Mouse (Mus musculus): Measurements from ENCODE around the gene Celsr1.
A peak's percentile ranks its signal among the peaks of the same experiment; 100 is the strongest.
"Not testable (repeated sequence)": the region's sequence is repeated elsewhere in the genome, so short reads cannot be mapped to it uniquely, and the experiment has no call there.

Celsr1 gene

GRCm38 (mm10) chr15:85892498-85893118 lies 141.0 kb downstream of the Celsr1 start:
- no peak for DNase-seq (ENCODE audit: low spot score)

DNA sequence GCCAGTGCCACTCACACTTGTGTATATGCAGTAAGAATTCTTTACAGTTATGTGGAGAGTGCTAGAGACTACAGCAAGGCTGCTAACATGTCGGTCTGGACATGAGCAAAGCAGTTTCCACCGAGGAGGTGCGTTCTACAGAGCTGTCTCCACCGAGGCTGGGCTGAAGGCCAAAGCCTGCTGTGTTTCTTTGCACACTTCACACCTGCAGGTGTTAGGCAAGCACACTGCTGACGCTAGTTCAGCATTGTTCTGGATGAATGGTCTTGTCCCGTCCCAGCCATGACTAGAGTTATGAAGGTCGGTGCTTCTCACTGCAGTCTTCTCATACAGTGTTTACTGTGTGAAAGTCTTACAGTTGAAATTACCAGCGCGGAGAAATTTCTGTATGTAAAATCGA lies 141.6 kb downstream of the Celsr1 start:
- DNase-seq (ENCODE audit: low spot score), result no peak

GRCm38 (mm10) chr15:85889235-85889634 lies 144.3 kb downstream of the Celsr1 start:
- no peak for DNase-seq (ENCODE audit: low spot score)

GRCm38 (mm10) chr15:85885606-85886005 lies 148.0 kb downstream of the Celsr1 start:
- no peak for DNase-seq (ENCODE audit: low spot score)

DNA sequence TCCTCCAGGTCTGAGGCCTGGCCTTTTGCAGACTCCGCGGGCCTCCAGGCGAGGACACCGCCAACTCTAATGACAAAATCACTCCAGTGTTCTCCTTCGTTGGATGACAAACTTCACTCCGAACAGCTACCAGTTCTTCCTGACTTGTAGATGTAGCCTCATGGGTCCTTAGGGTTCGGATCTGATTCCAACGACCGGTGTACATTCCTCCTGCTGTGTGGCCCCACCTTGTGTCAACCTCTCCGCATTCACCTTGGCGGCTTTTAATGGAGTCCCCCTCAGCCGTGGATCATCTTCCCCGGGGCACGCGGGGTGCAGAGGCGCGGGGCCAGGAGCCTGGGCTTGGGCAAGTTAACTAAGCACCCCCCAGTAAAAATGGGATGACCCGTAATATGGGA lies 154.1 kb downstream of the Celsr1 start:
- no peak for DNase-seq (ENCODE audit: low spot score)

GRCm38 (mm10) chr15:85878848-85879497 lies 154.6 kb downstream of the Celsr1 start, which contains the start of gene Trmu:
Gene Trmu (plus strand): TSS chr15:85879312.
- DNase-seq (ENCODE audit: low spot score), result peak; percentile 87

- no peak for DNase-seq (ENCODE audit: low spot score)
Measured at GRCm38 (mm10) chr15:85877336-85877735, 156.2 kb downstream of the Celsr1 start.

DNA sequence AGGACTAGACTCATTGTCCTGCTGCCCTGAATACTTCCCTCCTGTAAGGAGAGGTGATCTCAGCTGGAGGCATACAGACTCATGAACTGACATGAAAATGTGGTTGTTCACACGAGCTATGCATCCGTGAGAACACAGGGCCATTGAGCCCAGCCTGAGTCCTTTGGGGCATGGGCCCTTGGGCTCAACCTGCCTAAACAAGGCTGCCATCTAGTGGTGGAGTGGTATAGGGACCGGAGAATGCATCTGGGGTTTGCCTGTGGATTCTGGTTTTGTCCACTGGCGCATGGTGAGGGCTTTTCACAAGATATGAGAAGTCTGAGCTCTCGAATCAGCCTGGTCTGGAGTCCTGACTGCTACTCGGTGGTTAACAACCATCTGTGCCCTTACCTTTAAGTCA lies 165.9 kb downstream of the Celsr1 start:
- DNase-seq (ENCODE audit: low spot score), result peak; percentile 62

- DNase-seq (ENCODE audit: low spot score), result not testable (repeated sequence)
Measured at GRCm38 (mm10) chr15:85865913-85866312, 167.7 kb downstream of the Celsr1 start.

DNA sequence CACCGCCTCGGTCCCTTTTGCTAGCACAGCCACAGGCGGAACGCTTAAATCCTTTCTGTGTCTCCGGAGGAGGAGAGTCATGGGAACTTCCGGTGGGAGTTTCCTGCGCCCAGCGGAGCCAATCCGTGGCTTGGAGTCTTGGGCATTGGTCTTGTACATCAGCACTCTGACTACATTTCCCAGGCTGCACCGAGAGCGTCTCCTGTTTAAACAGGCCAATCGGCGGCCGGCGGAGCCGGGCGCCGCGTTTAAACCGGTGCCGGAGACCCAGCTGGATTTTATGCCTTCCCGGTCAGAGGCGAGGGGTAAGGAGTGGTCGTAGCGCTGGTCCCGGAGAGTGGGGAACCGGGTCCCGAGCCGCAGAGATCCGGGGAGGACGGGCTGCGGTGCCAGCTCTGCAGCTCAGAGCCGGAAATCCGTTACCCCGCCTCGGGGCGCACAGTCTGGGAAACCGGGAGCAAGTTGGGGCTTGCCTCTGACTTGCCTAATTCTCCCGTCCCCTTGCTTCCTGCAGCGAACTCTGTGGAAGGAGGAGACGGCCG lies 174.0 kb downstream of the Celsr1 start, which contains the start of gene Gtse1:
Gene Gtse1, plus strand, starts transcription at position 256 of the 542 bp plus-strand sequence.
- peak; percentile 91 for DNase-seq (ENCODE audit: low spot score)

- no peak for DNase-seq (ENCODE audit: low spot score)
Measured at GRCm38 (mm10) chr15:85858980-85859489, 174.5 kb downstream of the Celsr1 start.

DNA sequence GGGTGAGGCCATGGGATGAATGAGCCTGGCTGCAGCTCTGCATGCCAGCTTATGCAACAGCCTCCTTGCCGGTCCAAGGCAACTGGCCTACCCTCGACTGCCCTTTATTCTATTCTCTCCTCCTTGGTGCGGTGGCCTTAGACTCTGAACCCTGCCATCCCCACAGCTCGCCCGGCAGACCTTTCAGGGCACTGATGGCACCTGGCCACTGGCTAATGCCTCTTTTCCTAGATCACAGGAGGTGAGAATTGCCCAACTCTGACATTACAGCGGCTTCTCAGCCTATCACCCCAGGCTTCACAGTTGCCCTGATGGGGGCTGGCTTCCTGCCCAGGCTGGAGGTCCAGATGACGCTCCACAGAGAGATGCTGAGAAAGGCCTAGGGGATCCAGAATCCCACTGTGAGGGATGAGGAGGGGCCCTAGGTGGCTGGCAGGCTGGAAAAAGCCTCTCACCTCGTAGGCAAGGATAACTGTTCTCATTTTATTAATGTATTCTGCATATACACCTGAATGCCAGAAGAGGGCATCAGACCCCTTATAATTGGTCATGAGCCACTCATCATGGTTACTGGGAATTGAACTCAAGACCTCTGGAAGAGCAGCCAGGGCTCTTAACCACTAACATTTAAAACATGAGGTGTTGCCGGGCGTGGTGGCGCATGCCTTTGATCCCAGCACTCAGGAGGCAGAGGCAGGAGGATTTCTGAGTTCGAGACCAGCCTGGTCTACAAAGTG lies 181.8 kb downstream of the Celsr1 start:
- DNase-seq (ENCODE audit: low spot score), result no peak

Measured in c-Kit-positive CD71-positive TER-119-positive erythroid progenitor cells, embryonic 14.5 days (primary cell).